Mouse (Mus musculus): ENCODE data around the gene Gh.

Gh gene

GRCm38 (mm10) chr11:106308162-106308561 lies 6.5 kb upstream of the Gh start:
- no peak for DNase-seq (ENCODE audit: low spot score in 2 of 2)

GRCm38 (mm10) chr11:106307432-106307831 lies 5.8 kb upstream of the Gh start:
- DNase-seq (ENCODE audit: low spot score in 2 of 2): no peak

GRCm38 (mm10) chr11:106306758-106307157 lies 5.1 kb upstream of the Gh start:
- no peak for DNase-seq (ENCODE audit: low spot score in 2 of 2)

- DNase-seq (ENCODE audit: low spot score in 2 of 2): no peak
Measured at GRCm38 (mm10) chr11:106306065-106306385, 4.4 kb upstream of the Gh start.

GRCm38 (mm10) chr11:106305348-106306064 lies 3.8 kb upstream of the Gh start:
- DNase-seq (ENCODE audit: low spot score in 2 of 2): no peak

- peak; percentile 13 to 31 for DNase-seq (ENCODE audit: low spot score in 2 of 2)
Measured at GRCm38 (mm10) chr11:106302634-106303033, 969 bp upstream of the Gh start.

- DNase-seq (ENCODE audit: low spot score in 2 of 2): no peak
Measured at GRCm38 (mm10) chr11:106291861-106292260, 9.8 kb downstream of the Gh start.

GRCm38 (mm10) chr11:106290376-106290775 lies 11.3 kb downstream of the Gh start:
- no peak for DNase-seq (ENCODE audit: low spot score in 2 of 2)

GRCm38 (mm10) chr11:106289369-106289768 lies 12.3 kb downstream of the Gh start:
- no peak for DNase-seq (ENCODE audit: low spot score in 2 of 2)

GRCm38 (mm10) chr11:106286987-106287386 lies 14.7 kb downstream of the Gh start:
- no peak for DNase-seq (ENCODE audit: low spot score in 2 of 2)

GRCm38 (mm10) chr11:106286206-106286605 lies 15.5 kb downstream of the Gh start:
- DNase-seq (ENCODE audit: low spot score in 2 of 2): no peak

- no peak for DNase-seq (ENCODE audit: low spot score in 2 of 2)
Measured at GRCm38 (mm10) chr11:106284126-106284525, 17.5 kb downstream of the Gh start.

GRCm38 (mm10) chr11:106283371-106283770 lies 18.3 kb downstream of the Gh start:
- DNase-seq (ENCODE audit: low spot score in 2 of 2): no peak

- DNase-seq (ENCODE audit: low spot score in 2 of 2): no peak
Measured at GRCm38 (mm10) chr11:106282452-106282851, 19.2 kb downstream of the Gh start.

GRCm38 (mm10) chr11:106276454-106276853 lies 25.2 kb downstream of the Gh start, which contains the start of gene Tcam1:
TSS of gene Tcam1 (plus strand) at chr11:106276672.
- peak; percentile 93 to 97 for DNase-seq (ENCODE audit: low spot score in 2 of 2)

- DNase-seq (ENCODE audit: low spot score in 2 of 2): no peak
Measured at GRCm38 (mm10) chr11:106274971-106275411, 26.7 kb downstream of the Gh start.

- DNase-seq (ENCODE audit: low spot score in 2 of 2): no peak
Measured at GRCm38 (mm10) chr11:106274374-106274773, 27.3 kb downstream of the Gh start.

GRCm38 (mm10) chr11:106273811-106274210 lies 27.9 kb downstream of the Gh start:
- DNase-seq (ENCODE audit: low spot score in 2 of 2): no peak

- no peak for DNase-seq (ENCODE audit: low spot score in 2 of 2)
Measured at GRCm38 (mm10) chr11:106273311-106273684, 28.4 kb downstream of the Gh start.

GRCm38 (mm10) chr11:106272644-106273310 lies 28.9 kb downstream of the Gh start, which contains the start of gene Smarcd2:
TSS of gene Smarcd2 (minus strand) at chr11:106272972.
- DNase-seq (ENCODE audit: low spot score in 2 of 2): peak; percentile 98 to 99

- peak in 1 of 2 experiments; percentile 38 for DNase-seq (ENCODE audit: low spot score in 2 of 2)
Measured at GRCm38 (mm10) chr11:106271794-106272643, 29.6 kb downstream of the Gh start.

GRCm38 (mm10) chr11:106271131-106271793 lies 30.4 kb downstream of the Gh start:
- DNase-seq (ENCODE audit: low spot score in 2 of 2): no peak
